Mouse (Mus musculus) midbrain, embryonic 15.5 days (tissue): Measurements from ENCODE around the gene Gfer. TPM values are rescaled to one million over a fixed set of nuclear protein-coding genes. Genes with fewer than 3 reads are reported as not detected.

Source experiments
- polyA plus RNA-seq: library from polyadenylated mRNA; unstranded; fragments of >200 nt; fragmentation: Nextera tagmentation; extraction: Ambion mirVana; gene quantifications from 2 replicates; pipeline ENCODE4 v1.2.1, GENCODE M21; 2015

The Gfer gene
- polyA plus RNA-seq, 1 experiment from 2014 or later = 39.2 TPM

Other genes with a start within 250 kb of the Gfer start
- 53.1 and 55.6 TPM in 2 replicates for gene E4f1, start 225.8 kb downstream of the Gfer start, polyA plus RNA-seq
- gene Pgp, start 225.8 kb downstream of the Gfer start, polyA plus RNA-seq = 63.7 and 67.1 TPM in 2 replicates
- gene Bricd5, start 222.3 kb downstream of the Gfer start, polyA plus RNA-seq = 0.23 and 0.28 TPM in 2 replicates
- 40.6 and 43.7 TPM in 2 replicates for gene Mlst8, start 217.1 kb downstream of the Gfer start, polyA plus RNA-seq
- 50.3 and 52.9 TPM in 2 replicates for gene Caskin1, start 207.6 kb downstream of the Gfer start, polyA plus RNA-seq
- 108 and 112 TPM in 2 replicates for gene Traf7, start 168.2 kb downstream of the Gfer start, polyA plus RNA-seq
- gene Rab26, start 161.9 kb downstream of the Gfer start, polyA plus RNA-seq = 8.4 and 8.8 TPM in 2 replicates
- 29.0 and 29.8 TPM in 2 replicates for gene Pkd1, start 146.3 kb downstream of the Gfer start, polyA plus RNA-seq
- 83.8 and 89.6 TPM in 2 replicates for gene Tsc2, start 63.5 kb downstream of the Gfer start, polyA plus RNA-seq
- gene Nthl1, start 63.5 kb downstream of the Gfer start, polyA plus RNA-seq = 10.0 and 11.0 TPM in 2 replicates
- gene Slc9a3r2, start 45.8 kb downstream of the Gfer start, polyA plus RNA-seq = 45.3 and 52.6 TPM in 2 replicates
- 0.38 and 0.66 TPM in 2 replicates for gene Npw, start 37.7 kb downstream of the Gfer start, polyA plus RNA-seq
- gene Zfp598, start 26.5 kb downstream of the Gfer start, polyA plus RNA-seq = 21.9 and 22.9 TPM in 2 replicates
- 240 and 255 TPM in 2 replicates for gene Syngr3, start 6.2 kb downstream of the Gfer start, polyA plus RNA-seq
- gene Noxo1, start 78 bp upstream of the Gfer start, polyA plus RNA-seq = 2.1 and 2.5 TPM in 2 replicates
- 71.4 and 72.1 TPM in 2 replicates for gene Tbl3, start 11.5 kb upstream of the Gfer start, polyA plus RNA-seq
- not detected in 2 replicates for gene Rnf151, start 21.9 kb upstream of the Gfer start, polyA plus RNA-seq
- gene Rps2, start 22.0 kb upstream of the Gfer start, polyA plus RNA-seq = 706 and 744 TPM in 2 replicates
- gene Ndufb10, start 28.3 kb upstream of the Gfer start, polyA plus RNA-seq = 270 and 281 TPM in 2 replicates
- not detected in 2 replicates for gene Rpl3l, start 31.7 kb upstream of the Gfer start, polyA plus RNA-seq
- gene Msrb1, start 40.5 kb upstream of the Gfer start, polyA plus RNA-seq = 16.5 and 19.8 TPM in 2 replicates
- 0.25 TPM in 1 of 2 replicates, not detected in the other for gene Hs3st6, start 56.8 kb upstream of the Gfer start, polyA plus RNA-seq
- gene Meiob, start 108.1 kb upstream of the Gfer start, polyA plus RNA-seq = not detected in 2 replicates
- 61.5 and 66.8 TPM in 2 replicates for gene Hagh, start 144.0 kb upstream of the Gfer start, polyA plus RNA-seq
- 19.1 TPM in 2 replicates for gene Fahd1, start 154.2 kb upstream of the Gfer start, polyA plus RNA-seq
- 0.10 TPM in 1 of 2 replicates, not detected in the other for gene Igfals, start 169.8 kb upstream of the Gfer start, polyA plus RNA-seq
- gene Nubp2, start 190.2 kb upstream of the Gfer start, polyA plus RNA-seq = 61.2 and 65.7 TPM in 2 replicates
- 94.1 and 97.2 TPM in 2 replicates for gene Spsb3, start 190.5 kb upstream of the Gfer start, polyA plus RNA-seq
- 31.5 and 33.4 TPM in 2 replicates for gene Eme2, start 198.9 kb upstream of the Gfer start, polyA plus RNA-seq
- gene Mrps34, start 199.0 kb upstream of the Gfer start, polyA plus RNA-seq = 73.1 and 78.9 TPM in 2 replicates
- 79.7 and 82.3 TPM in 2 replicates for gene Nme3, start 200.3 kb upstream of the Gfer start, polyA plus RNA-seq
- gene Mapk8ip3, start 240.8 kb upstream of the Gfer start, polyA plus RNA-seq = 99.5 and 112 TPM in 2 replicates